Mouse (Mus musculus) cerebellum, adult 8-10 months (tissue): ENCODE data around the gene Gm20388.
"Not testable (repeated sequence)": the region's sequence is repeated elsewhere in the genome, so short reads cannot be mapped to it uniquely, and the experiment has no call there.

Source experiments
- DNase-seq: peaks from one replicate; pipeline ENCODE4 v3.0.0; 2022

The Gm20388 gene

GRCm38 (mm10) chr8:123036956-123037355, 3126.3 kb downstream of the Gm20388 start:
- no peak for DNase-seq

GRCm38 (mm10) chr8:123037487-123037886, 3126.8 kb downstream of the Gm20388 start:
- no peak for DNase-seq

- DNase-seq: no peak
Measured at GRCm38 (mm10) chr8:123038351-123038750, 3127.7 kb downstream of the Gm20388 start.

GRCm38 (mm10) chr8:123039376-123040109, 3128.9 kb downstream of the Gm20388 start:
- DNase-seq: no peak

- DNase-seq: no peak
Measured at GRCm38 (mm10) chr8:123040110-123040650, 3129.5 kb downstream of the Gm20388 start.

- DNase-seq: peak; percentile 52
Measured at GRCm38 (mm10) chr8:123041008-123041773, 3130.6 kb downstream of the Gm20388 start.

GRCm38 (mm10) chr8:123041774-123042105, 3131.1 kb downstream of the Gm20388 start:
- no peak for DNase-seq

GRCm38 (mm10) chr8:123042158-123042973, 3131.7 kb downstream of the Gm20388 start, which contains the start of gene Ankrd11:
Gene Ankrd11 (minus strand): TSS chr8:123042277.
- peak; percentile 100 for DNase-seq

- no peak for DNase-seq
Measured at GRCm38 (mm10) chr8:123042974-123043625, 3132.5 kb downstream of the Gm20388 start.

- DNase-seq: no peak
Measured at GRCm38 (mm10) chr8:123043941-123044340, 3133.3 kb downstream of the Gm20388 start.

- DNase-seq: not testable (repeated sequence)
Measured at GRCm38 (mm10) chr8:123044743-123045425, 3134.2 kb downstream of the Gm20388 start.

GRCm38 (mm10) chr8:123046706-123047105, 3136.1 kb downstream of the Gm20388 start:
- DNase-seq: no peak

GRCm38 (mm10) chr8:123047827-123048226, 3137.2 kb downstream of the Gm20388 start:
- no peak for DNase-seq

GRCm38 (mm10) chr8:123048402-123048801, 3137.8 kb downstream of the Gm20388 start:
- DNase-seq: no peak

- no peak for DNase-seq
Measured at GRCm38 (mm10) chr8:123051458-123051857, 3140.8 kb downstream of the Gm20388 start.

- DNase-seq: no peak
Measured at GRCm38 (mm10) chr8:123062721-123063120, 3152.1 kb downstream of the Gm20388 start, which contains the start of gene Spg7. Gene Spg7 (plus strand): TSS chr8:123062942.

- DNase-seq: no peak
Measured at GRCm38 (mm10) chr8:123064072-123064471, 3153.4 kb downstream of the Gm20388 start.

- no peak for DNase-seq
Measured at GRCm38 (mm10) chr8:123064809-123065213, 3154.2 kb downstream of the Gm20388 start.

GRCm38 (mm10) chr8:123065214-123066100, 3154.8 kb downstream of the Gm20388 start:
- peak; percentile 93 for DNase-seq

- DNase-seq: no peak
Measured at GRCm38 (mm10) chr8:123066101-123066683, 3155.6 kb downstream of the Gm20388 start.
